Mouse (Mus musculus): Measurements from ENCODE around the gene Wnt11.

Wnt11 gene

GRCm38 (mm10) chr7:98828876-98829275 lies 6.0 kb upstream of the Wnt11 start:
- DNase-seq (ENCODE audit: low read depth), result no peak

GRCm38 (mm10) chr7:98831290-98831689 lies 3.6 kb upstream of the Wnt11 start:
- no peak for DNase-seq (ENCODE audit: low read depth)

GRCm38 (mm10) chr7:98835519-98836441 lies 868 bp downstream of the Wnt11 start:
- no peak for DNase-seq (ENCODE audit: low read depth)

- DNase-seq (ENCODE audit: low read depth), result peak; percentile 31
Measured at GRCm38 (mm10) chr7:98836646-98837045, 1.7 kb downstream of the Wnt11 start.

GRCm38 (mm10) chr7:98837901-98838300 lies 3.0 kb downstream of the Wnt11 start:
- DNase-seq (ENCODE audit: low read depth), result peak; percentile 28

- DNase-seq (ENCODE audit: low read depth), result no peak
Measured at GRCm38 (mm10) chr7:98838729-98839141, 3.8 kb downstream of the Wnt11 start.

GRCm38 (mm10) chr7:98839312-98839711 lies 4.4 kb downstream of the Wnt11 start:
- no peak for DNase-seq (ENCODE audit: low read depth)

- no peak for DNase-seq (ENCODE audit: low read depth)
Measured at GRCm38 (mm10) chr7:98840771-98841170, 5.9 kb downstream of the Wnt11 start.

GRCm38 (mm10) chr7:98841802-98842201 lies 6.9 kb downstream of the Wnt11 start:
- no peak for DNase-seq (ENCODE audit: low read depth)

- no peak for DNase-seq (ENCODE audit: low read depth)
Measured at GRCm38 (mm10) chr7:98842997-98843396, 8.1 kb downstream of the Wnt11 start.

GRCm38 (mm10) chr7:98843649-98844048 lies 8.7 kb downstream of the Wnt11 start:
- DNase-seq (ENCODE audit: low read depth), result no peak

GRCm38 (mm10) chr7:98848899-98849640 lies 14.2 kb downstream of the Wnt11 start:
- DNase-seq (ENCODE audit: low read depth), result no peak

GRCm38 (mm10) chr7:98850388-98850787 lies 15.5 kb downstream of the Wnt11 start:
- DNase-seq (ENCODE audit: low read depth), result no peak

- no peak for DNase-seq (ENCODE audit: low read depth)
Measured at GRCm38 (mm10) chr7:98851220-98851619, 16.3 kb downstream of the Wnt11 start.

- DNase-seq (ENCODE audit: low read depth), result no peak
Measured at GRCm38 (mm10) chr7:98852950-98853650, 18.2 kb downstream of the Wnt11 start.

- DNase-seq (ENCODE audit: low read depth), result no peak
Measured at GRCm38 (mm10) chr7:98853806-98854205, 18.9 kb downstream of the Wnt11 start.

GRCm38 (mm10) chr7:98855388-98855787 lies 20.5 kb downstream of the Wnt11 start:
- no peak for DNase-seq (ENCODE audit: low read depth)

GRCm38 (mm10) chr7:98856128-98856527 lies 21.2 kb downstream of the Wnt11 start:
- DNase-seq (ENCODE audit: low read depth), result no peak

- no peak for DNase-seq (ENCODE audit: low read depth)
Measured at GRCm38 (mm10) chr7:98857094-98857493, 22.2 kb downstream of the Wnt11 start.

- DNase-seq (ENCODE audit: low read depth), result no peak
Measured at GRCm38 (mm10) chr7:98861002-98861401, 26.1 kb downstream of the Wnt11 start.

- DNase-seq (ENCODE audit: low read depth), result no peak
Measured at GRCm38 (mm10) chr7:98862994-98863393, 28.1 kb downstream of the Wnt11 start.

GRCm38 (mm10) chr7:98863969-98864718 lies 29.2 kb downstream of the Wnt11 start:
- DNase-seq (ENCODE audit: low read depth), result no peak
